Mouse (Mus musculus) left cerebral cortex, postnatal 4 days (tissue): Measurements from ENCODE around the gene A830031A19Rik. TPM values are rescaled to one million over a fixed set of nuclear protein-coding genes. Genes with fewer than 3 reads are reported as not detected.

Experiments
- DNase-seq: peaks from one replicate; pipeline ENCODE4 v3.0.0-alpha.2; 2022
- intact Hi-C: fragments of 180-260 bp; cut with DNase I; formaldehyde crosslinking; loops from one replicate; pipeline ENCODE4 v1.15.1; 2025
- total RNA-seq, 2 experiments: library from RNA; stranded (reverse); gene quantifications; 2 replicates each; pipeline ENCODE4 v1.2.3; 2021

The A830031A19Rik gene
- total RNA-seq, 2 experiments from 2014 or later, result 0.66 to 0.90 TPM

DNA sequence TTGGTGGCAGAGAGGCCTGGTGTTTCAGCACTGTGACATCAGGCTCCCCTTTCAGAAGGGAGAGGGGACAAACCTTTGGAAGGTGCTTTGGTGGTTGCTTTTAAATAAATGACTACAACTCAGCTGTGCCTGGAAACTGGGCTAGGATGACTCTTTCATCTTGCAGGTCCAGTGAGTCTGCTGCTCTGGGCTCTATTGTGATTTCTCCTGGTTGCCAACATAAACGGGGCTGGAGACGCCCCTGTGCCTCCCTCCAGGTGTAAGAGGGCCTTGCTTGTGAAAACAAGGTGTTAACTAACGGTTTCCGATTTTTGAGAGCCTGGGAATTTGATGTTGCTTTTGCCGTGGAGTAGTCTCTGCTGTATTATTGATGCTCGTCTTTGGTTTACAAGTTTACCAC lies 21.6 kb upstream of the A830031A19Rik start:
- intact Hi-C loops, result loop anchor here (10.0 kb wide), 1 partner anchor 618 kb away; no protein-coding TSS in a partner anchor
- DNase-seq, result no peak

DNA sequence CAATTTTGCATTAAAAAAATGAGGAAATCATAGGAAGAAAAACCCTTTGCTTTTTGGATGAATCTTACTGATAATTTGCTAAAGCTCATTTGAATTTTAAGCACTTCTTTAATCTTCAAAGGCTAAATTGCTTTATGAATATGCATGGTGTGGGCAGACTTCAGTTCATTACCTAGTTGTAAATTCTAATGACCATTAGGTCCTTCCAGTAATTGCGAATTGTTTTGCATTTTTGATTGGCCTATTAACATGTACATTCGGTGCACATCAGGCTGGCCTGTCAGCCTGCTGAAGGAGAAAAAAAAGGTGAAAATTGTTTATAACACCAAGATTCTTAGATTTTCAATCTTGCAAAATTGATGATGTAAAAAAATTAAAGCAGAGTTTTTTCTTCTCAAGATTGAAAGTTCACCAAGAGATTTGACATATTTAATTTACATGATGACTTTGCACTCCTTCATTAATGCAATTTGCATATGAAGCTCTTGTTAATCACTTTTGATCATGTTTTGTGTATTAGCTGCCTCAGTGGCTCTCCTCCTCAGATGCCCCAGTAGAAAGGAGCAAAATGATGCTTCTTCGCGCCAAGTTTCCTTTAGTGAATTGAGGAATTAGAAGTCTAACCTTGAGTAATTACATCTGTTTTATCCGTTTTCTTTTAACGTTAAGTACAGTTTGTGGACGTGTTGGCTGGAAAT lies 21.0 kb upstream of the A830031A19Rik start:
- DNase-seq, result no peak
- intact Hi-C loops, result loop anchor here (10.0 kb wide), 1 partner anchor 619 kb away; no protein-coding TSS in a partner anchor

DNA sequence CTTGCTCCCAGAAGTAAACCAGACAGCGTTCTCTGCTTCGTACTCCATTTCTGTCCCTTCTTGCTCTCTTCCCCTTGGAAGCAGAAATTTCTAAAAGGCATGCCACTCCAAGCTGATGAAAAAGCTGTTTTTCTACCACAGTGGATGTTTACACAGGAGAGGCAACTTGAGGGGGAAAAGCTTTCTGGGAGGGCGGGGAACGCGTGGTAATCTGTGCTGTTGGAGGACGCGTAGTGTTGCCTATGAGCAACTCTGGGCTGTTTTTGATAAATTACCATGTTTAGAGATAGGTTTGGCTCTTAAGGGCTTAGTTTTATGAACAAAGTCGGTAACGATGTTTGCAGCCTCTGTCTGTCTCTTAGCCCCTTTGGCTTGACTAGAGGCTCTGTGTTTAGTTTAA lies 20.4 kb upstream of the A830031A19Rik start:
- no peak for DNase-seq
- intact Hi-C loops, result loop anchor here (10.0 kb wide), 1 partner anchor 620 kb away; no protein-coding TSS in a partner anchor

DNA sequence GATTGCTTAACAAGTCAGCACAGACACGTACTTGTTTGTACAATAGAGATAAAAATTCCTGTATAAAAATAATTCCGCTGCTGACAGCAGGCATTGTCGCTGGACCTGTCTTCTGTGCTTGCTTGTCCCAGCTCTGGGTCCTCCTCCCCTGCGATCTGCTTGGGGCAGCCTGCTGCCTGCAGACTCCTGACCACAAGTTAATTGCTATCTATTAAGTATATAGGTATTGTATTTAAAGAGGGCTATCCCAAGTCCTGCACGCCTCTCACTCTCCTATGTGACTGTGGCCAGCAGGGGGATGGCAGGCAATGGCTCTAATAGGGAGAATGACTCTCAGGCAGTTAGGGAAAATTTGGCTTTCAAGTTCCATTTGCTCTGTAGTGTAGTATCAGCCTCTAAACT lies 19.2 kb upstream of the A830031A19Rik start:
- intact Hi-C loops, result loop anchor here (10.0 kb wide), 1 partner anchor 621 kb away; no protein-coding TSS in a partner anchor
- peak; percentile 20 for DNase-seq

DNA sequence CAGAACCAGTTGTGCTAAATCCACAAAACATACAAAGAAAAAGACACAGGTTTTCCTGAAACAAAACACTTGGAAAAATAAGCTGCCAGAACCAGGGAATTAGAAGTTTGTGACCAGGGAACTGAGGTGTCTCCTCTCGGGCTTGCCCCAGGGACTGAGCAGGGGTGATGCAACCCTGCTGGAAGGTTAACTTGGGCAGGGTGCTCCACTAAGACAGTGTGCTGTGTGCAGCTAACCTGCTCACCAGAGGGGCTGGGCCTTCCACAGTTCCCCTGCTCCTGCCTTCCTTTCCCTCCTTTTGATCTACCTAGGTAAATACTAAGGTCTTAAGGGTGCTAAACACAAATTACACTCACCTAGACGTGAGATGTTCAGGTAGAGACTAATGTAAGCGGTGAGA lies 17.8 kb upstream of the A830031A19Rik start:
- intact Hi-C loops, result loop anchor here (10.0 kb wide), 1 partner anchor 622 kb away; no protein-coding TSS in a partner anchor
- DNase-seq, result no peak

DNA sequence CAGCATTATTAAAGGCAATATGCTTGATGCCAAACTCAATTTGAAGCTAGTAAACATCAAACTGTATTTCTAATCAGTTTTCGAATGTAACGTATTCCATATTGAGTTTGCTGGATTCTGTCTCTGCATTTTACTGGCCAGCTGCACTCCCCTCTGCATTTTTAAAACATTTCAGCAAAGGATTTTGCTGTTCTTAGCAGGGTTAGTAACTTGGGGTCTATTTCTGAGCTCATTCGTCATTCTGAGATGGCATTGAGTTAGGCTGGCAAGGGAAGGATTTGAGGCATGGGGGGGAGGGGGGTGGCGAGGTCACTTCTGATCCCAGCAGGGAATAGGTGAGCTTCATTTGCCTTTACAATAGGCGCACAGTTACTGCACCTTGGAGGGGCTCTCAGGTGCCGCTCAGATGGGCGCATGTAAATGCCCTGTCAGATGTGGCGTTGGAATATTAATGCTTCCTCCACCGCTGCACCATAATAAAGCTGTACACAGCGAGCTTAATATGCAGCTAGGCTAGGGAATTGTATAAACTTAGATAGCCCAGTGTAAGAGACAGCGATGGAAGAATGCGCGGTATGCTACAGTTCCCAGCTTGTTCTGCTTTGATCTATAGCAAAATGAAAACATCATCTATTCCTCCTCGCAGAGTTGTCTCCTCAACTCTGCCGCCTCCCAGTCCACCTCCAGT lies 16.7 kb upstream of the A830031A19Rik start:
- no peak for DNase-seq
- intact Hi-C loops, result loop anchor here (10.0 kb wide), 1 partner anchor 623 kb away; no protein-coding TSS in a partner anchor

DNA sequence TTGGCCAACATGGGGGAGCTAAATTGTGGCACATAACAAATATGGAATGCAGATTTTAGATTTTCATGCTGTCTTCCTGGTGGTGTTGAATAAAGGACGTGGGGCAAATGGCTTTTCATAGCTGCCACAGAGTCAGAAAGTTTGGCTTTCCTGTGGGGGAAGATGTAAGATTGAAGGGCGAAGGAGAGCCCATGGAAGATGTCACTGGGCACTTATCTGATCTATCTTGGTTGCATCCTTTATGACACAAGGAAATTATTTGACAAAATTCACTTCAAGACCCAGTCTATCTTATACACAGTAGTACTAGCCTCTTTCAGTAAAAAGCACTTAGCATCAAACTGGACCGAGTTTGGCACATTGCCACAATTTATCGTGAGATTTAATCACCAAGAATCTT lies 15.6 kb upstream of the A830031A19Rik start:
- intact Hi-C loops, result loop anchor here (10.0 kb wide), 1 partner anchor 624 kb away; no protein-coding TSS in a partner anchor
- no peak for DNase-seq

DNA sequence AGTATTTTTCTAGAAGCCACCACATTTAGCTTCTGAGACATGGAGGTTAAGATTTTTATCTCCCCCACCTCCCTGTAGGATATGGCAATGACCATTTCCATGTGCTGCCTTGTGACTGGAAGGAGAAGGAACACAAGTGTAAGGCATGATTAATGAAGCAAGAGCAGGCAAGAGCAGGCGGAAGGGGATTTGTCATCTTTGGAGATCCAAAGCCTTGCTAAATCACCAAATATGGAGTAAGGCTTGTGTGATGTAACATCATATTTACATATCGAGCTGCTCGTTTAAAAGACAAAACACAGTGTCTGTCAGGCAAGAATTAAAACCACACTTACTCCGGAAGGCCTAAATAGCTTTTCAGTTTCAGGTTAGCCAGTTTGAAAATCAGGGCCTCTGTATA lies 12.2 kb upstream of the A830031A19Rik start:
- no peak for DNase-seq
- intact Hi-C loops, result no loop called here

DNA sequence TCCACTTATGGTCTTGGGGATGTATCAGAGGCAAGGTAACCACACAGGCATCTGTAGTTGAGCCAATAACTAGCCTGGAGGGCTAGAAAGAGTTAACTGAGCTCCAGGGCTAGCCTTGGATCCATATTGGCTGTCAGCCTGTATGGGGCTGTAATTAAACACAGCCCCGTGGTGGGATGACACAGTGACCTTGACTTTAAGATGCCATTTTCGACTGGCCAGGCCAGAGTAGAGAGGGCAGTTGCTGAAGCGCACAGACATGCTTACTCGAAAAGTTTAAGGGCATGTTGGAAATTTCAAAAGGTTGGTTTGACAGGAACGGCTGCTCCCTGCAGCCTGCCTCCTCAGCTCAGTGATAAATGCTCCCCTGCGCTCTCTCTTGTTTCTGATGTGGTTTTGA lies 11.1 kb upstream of the A830031A19Rik start:
- DNase-seq, result no peak
- intact Hi-C loops, result no loop called here

DNA sequence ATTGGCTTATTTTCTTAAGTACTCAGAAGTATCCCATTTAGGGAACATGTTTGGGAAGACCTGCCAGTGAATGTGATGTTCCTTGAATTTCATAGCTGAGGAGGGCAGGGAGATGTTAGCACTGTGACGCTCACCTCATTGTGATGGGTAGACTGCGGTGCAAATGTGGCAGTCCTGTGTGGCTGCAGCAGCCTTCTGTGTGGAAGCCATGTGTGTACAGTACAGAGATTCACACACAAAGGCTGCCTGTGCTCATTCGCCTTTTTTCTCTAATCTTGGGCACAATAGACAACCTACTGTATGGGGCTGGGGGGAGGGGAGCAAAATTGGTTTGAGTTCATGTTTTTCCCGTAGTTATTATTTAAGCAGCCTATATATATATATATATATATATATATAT lies 9.7 kb upstream of the A830031A19Rik start:
- DNase-seq, result no peak
- intact Hi-C loops, result no loop called here

DNA sequence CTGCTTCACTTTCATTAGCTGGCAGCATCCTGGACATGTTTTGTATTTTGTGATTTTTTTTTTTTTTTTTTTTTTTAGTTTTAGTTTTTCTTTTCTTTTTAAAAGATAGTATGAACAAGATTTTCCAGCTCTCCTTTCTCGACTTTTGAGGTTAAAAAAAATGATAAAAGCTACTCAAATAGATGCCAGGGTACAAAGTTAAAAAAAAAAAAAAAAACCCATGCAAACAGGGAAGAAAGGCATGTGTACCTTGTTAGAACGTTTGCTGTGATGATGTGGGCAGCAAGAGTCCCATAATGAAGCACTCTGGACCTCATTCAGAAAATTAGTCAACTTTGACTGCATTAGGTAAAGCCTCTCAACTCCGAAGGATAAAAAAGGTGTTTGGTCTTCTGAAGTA lies 9.2 kb upstream of the A830031A19Rik start:
- intact Hi-C loops, result no loop called here
- no peak for DNase-seq

DNA sequence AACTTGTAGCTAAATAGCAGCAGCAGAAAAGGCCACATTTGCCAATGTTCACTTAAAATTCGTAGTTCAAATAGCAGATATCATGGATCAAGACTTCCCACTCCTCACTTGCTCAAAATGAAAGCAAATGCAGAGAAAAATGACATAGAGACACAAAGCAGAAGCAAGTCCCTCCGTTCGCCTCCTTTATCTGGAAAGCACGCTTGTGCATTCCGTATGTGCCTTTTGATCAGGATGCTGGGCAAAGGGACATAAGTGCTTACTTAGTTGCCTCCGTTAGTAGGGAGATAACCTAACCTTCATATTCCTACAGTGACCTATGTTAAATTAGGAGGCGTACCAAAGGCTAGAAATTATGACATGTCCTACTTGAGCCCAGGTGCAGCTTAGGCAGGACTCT lies 8.6 kb upstream of the A830031A19Rik start:
- DNase-seq, result no peak
- intact Hi-C loops, result no loop called here

DNA sequence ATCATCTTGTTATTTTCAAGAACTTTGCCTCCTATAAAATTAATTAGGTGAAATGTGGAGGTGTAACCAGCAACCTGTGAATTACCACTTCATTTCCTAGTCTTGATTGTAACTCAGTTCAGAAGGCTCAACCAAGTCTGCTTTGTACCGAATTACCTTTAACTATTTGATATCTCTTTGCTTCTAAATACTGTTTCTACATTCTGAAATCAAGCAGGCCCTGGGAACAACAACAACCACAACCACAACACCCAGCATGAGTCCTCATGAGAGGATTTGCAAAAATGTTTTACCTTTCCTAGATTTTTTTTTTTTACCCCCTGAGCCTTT lies 8.2 kb upstream of the A830031A19Rik start:
- intact Hi-C loops, result no loop called here
- DNase-seq, result no peak

DNA sequence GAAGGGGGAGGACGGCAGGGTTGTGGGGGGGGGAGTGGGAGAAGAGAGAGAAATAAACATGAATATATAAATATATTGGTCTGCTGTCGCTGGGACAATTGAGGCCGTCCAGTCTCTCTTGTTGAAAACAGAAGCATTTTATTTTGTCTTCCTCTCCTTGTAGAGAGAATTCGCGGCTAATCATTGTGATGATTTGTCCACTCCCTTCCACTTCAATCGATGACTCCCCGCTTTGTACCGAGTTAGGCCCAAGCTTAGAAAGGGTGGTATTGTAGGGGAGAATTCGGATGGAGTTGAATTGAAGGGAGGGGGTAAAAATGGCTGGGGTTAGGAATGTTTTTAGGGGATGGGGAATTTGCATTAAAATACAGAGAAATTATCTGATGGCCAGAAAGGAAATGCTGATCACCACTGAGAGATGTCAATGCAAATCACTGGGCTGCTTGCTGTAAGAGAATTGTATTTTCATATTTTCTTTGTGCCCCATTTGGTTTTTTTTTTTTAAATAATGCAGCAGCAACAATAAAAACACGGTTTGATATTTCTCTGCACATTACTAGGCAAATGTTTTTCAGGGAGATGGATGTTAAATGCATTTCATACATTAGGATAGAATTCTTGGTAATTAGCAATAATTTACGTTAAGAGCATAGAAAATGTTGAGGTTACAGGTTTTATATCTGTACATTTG lies 7.7 kb upstream of the A830031A19Rik start:
- intact Hi-C loops, result no loop called here

DNA sequence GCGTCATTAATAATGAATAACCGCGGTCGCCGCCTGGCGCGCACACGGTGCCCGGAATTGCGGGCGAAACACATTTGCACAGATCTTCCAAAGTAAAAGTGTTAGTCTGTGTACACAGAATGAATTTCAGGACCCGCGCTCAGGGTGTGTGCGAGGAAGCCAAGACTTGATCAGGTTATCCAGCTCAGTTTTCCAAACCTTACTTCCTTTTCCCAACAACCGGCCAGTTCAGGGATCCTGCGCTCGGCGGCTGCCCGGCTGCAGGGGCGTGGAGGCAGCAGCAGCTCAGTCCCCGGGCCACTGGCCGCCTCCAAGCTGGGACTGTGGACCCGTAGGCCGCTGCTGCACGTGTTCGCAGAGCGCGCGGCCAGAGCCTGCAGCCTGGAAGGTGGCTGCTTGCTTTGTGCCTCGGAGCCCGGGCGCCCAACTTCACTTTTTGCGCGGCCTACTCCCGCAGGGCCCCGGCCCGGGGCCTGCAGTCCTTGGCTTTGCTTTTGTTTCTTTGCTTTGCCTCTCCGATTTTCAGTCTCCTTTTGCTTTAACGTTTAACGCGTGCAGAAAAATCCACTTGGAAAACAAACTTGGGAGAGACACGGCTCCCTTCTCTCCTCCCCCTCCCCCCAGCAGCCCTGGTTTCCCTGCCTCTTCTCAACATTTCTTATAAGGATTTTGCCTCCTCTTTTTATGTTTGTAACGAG lies 7.0 kb upstream of the A830031A19Rik start:
- DNase-seq, result peak; percentile 65
- intact Hi-C loops, result no loop called here

More for the DNA sequence above, 7.7 kb upstream of the A830031A19Rik start:
- no peak for DNase-seq

DNA sequence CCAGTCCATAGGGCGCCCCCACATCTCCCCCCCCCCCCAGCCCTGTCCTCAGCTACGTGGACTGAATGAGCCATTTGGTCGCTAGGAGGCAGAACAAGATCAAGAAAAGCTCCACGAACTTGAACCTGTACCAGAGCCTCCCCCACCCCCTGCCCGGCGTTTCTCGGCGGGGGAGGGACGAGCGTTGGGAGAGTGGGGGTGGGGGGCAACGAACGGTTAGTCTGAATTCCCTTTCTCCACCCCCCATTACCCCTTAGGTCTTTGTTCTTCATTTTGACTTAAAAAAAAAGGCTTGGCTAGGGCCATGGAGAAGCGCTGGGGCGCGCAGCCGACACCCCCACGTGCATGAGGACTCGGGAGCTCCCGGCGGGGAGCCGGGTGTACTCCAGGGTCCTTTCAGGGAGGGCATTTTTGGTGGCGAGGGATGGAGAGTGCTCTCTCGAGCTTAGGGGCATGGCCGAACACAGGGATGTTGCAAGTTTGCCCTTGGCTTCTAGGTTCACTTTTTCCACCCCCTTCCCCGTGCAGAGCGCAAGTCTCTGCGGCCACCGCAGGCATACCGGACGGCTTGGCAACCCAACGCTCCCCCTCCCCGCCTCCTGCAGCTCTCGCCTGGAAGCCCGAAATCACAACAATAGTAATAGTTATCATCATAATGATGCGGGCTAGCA lies 6.3 kb upstream of the A830031A19Rik start:
- DNase-seq, result peak; percentile 77
- intact Hi-C loops, result no loop called here

DNA sequence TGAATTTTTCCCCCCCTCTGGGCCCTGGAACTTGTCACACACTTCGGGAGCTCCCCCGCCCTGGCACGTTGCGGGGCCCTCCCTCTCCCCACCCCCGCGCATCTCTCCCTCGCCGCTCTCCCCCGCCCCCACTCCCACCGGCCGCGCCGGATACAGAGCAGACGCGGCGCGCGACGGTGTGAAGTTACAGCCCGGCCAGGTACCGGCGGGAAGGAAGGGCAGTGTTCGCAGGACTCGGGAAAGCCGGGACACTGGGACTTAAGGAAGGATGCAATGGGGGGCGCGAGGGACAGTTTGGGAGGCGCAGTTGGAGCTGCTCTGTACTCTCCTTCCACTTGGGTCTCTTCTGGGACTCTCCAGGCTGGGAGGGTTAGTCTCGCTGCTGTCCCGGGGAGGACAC lies 5.7 kb upstream of the A830031A19Rik start:
- intact Hi-C loops, result no loop called here
- peak; percentile 61 for DNase-seq

DNA sequence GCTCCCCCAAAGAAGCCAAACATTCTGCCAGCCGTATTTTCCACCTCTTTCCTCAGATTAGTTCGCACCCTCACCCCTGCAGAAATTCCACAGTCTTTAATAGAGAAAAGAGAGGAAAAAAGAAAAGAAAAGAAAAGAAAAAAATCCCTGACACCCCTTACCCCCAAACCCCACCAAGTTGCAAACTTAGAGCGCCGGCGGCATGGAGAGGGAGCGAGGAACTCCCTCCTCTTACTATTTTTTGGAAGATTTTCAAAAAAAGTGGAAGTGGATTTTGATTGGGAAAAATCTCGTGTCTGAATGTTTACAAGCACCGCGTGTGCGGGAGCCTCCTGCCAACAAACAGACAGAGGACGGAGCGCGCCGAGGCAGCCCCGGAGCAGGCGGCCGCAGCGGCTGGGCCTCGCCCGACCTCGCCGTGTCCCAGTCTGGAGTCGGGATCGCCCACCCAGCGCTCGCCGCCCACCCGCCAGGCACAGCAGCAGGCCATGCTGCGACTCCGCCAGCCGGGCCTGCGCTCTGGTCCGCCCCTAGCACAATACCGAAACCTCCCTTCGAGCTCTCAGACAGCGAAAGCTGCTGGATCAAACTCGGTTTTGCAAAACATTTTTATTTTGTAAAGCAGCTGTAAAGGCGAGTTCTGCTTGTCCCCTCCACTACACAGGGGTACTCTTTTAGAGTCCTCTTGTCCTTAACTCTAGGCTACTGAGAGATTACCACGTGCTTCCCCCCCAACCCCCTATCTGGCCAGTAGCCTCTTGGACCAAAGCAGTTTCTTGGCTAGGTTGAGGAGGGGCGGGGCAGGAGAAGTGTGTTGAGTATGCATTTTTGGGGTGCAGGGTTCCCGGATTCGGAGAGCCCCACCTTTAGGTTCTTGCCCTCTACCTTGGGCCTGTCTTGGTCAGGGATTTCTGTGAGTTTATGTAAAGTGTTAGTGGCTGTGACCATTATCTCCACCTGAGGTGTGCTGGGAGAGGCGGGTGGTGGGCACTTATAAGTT lies 4.8 kb upstream of the A830031A19Rik start:
- peak; percentile 63 for DNase-seq
- intact Hi-C loops, result loop anchor here (5.0 to 10.0 kb wide), 3 partner anchors 1225 to 1778 kb away; no protein-coding TSS in a partner anchor
